Mouse (Mus musculus): Measurements from ENCODE around the gene Tes. TPM values are rescaled to one million over a fixed set of nuclear protein-coding genes. Genes with fewer than 3 reads are reported as not detected.

The Tes gene
- polyA plus RNA-seq (2015; fragmentation: Nextera tagmentation; extraction: Ambion mirVana) = 70.8 and 75.1 TPM in 2 replicates

- Histone ChIP-seq H3K9me3 (replicated peaks; ENCODE audit: low read length) (no peaks in the 10 kb centered on the region), H3K36me3 (ENCODE audit: insufficient read depth, low read length) (no peaks in the 10 kb centered on the region), H3K4me1 (replicated peaks; ENCODE audit: insufficient read depth, low read length) (peaks cover 15% of the 10 kb centered on the region), H3K27me3 (ENCODE audit: insufficient read depth, low read length) (no peaks in the 10 kb centered on the region), H3K27ac (peak within 1 kb of the TSS; percentile 74), H3K9ac (ENCODE audit: low read depth, low read length) (peak within 1 kb of the TSS; percentile 70), H3K4me3 (replicated peaks; ENCODE audit: low read depth, low read length) (peak within 1 kb of the TSS; percentile 82), H3K4me2 (ENCODE audit: low read length) (peak within 1 kb of the TSS; percentile 69)
- no peak for TF ChIP-seq CTCF (IDR thresholded peaks at IDR 0.05; ENCODE audit: low read depth)
- peak; percentile 94 for ATAC-seq (replicated peaks; ENCODE audit: low FRiP score, low read depth)
- DNase-seq (ENCODE audit: low spot score) = peak; percentile 76
- WGBS = under 1% methylated on average over 63 of the region's 63 CpGs
These were observed at the start of gene Tes for GRCm38 (mm10) chr6:17064936-17065790. Gene Tes, plus strand, starts transcription at chr6:17065149.

- whole genome bisulfite sequencing = 44% methylated on average over 7 of the region's 7 CpGs
- H3K4me3 ChIP-seq (replicated peaks; ENCODE audit: low read depth, low read length) = no peak overlapping the region
These were observed 39.1 kb upstream of the Tes start for GRCm38 (mm10) chr6:17025886-17026285.

GRCm38 (mm10) chr6:17027572-17027971 lies 37.4 kb upstream of the Tes start:
- peak; percentile 90 for DNase-seq (ENCODE audit: low spot score)
- no peak for ATAC-seq (replicated peaks; ENCODE audit: low FRiP score, low read depth)
- Histone ChIP-seq H3K9ac (ENCODE audit: low read depth, low read length) (no peak overlapping the region), H3K36me3 (ENCODE audit: insufficient read depth, low read length) (no peaks in the 10 kb centered on the region), H3K4me1 (replicated peaks; ENCODE audit: insufficient read depth, low read length) (no peaks in the 10 kb centered on the region), H3K4me2 (ENCODE audit: low read length) (no peak overlapping the region), H3K27me3 (ENCODE audit: insufficient read depth, low read length) (no peaks in the 10 kb centered on the region), H3K27ac (no peak overlapping the region), H3K9me3 (replicated peaks; ENCODE audit: low read length) (no peaks in the 10 kb centered on the region), H3K4me3 (replicated peaks; ENCODE audit: low read depth, low read length) (no peak overlapping the region)
- peak; percentile 90 for TF ChIP-seq CTCF (IDR thresholded peaks at IDR 0.05; ENCODE audit: low read depth)
- 17% methylated on average over 8 of the region's 8 CpGs for WGBS

More at GRCm38 (mm10) chr6:17025886-17026285, 39.1 kb upstream of the Tes start:
- no peak overlapping the region for H3K4me2 ChIP-seq (ENCODE audit: low read length)
- H3K9ac ChIP-seq (ENCODE audit: low read depth, low read length) = no peak overlapping the region
- no peaks in the 10 kb centered on the region for H3K36me3 ChIP-seq (ENCODE audit: insufficient read depth, low read length)
- H3K27ac ChIP-seq = no peak overlapping the region
- DNase-seq (ENCODE audit: low spot score) (no peak), ATAC-seq (replicated peaks; ENCODE audit: low FRiP score, low read depth) (no peak)
- TF ChIP-seq CTCF (IDR thresholded peaks at IDR 0.05; ENCODE audit: low read depth) = no peak
- no peaks in the 10 kb centered on the region for H3K4me1 ChIP-seq (replicated peaks; ENCODE audit: insufficient read depth, low read length)
- H3K27me3 ChIP-seq (ENCODE audit: insufficient read depth, low read length) = no peaks in the 10 kb centered on the region
- no peaks in the 10 kb centered on the region for H3K9me3 ChIP-seq (replicated peaks; ENCODE audit: low read length)

- H3K4me2 ChIP-seq (ENCODE audit: low read length) = no peak overlapping the region
- H3K4me3 ChIP-seq (replicated peaks; ENCODE audit: low read depth, low read length) = no peak overlapping the region
- no peak for ATAC-seq (replicated peaks; ENCODE audit: low FRiP score, low read depth)
- no peak for TF ChIP-seq CTCF (IDR thresholded peaks at IDR 0.05; ENCODE audit: low read depth)
- no peaks in the 10 kb centered on the region for H3K36me3 ChIP-seq (ENCODE audit: insufficient read depth, low read length)
- no peaks in the 10 kb centered on the region for H3K4me1 ChIP-seq (replicated peaks; ENCODE audit: insufficient read depth, low read length)
- DNase-seq (ENCODE audit: low spot score) = no peak
- 88% methylated on average over 8 of the region's 8 CpGs for WGBS
- no peaks in the 10 kb centered on the region for H3K9me3 ChIP-seq (replicated peaks; ENCODE audit: low read length)
- no peaks in the 10 kb centered on the region for H3K27me3 ChIP-seq (ENCODE audit: insufficient read depth, low read length)
- no peak overlapping the region for H3K9ac ChIP-seq (ENCODE audit: low read depth, low read length)
- no peak overlapping the region for H3K27ac ChIP-seq
These were observed 36.1 kb upstream of the Tes start for GRCm38 (mm10) chr6:17028809-17029208.

- Histone ChIP-seq H3K27ac (peak overlapping the region; percentile 25; the same call in 1 of the 2 replicates), H3K36me3 (ENCODE audit: insufficient read depth, low read length) (no peaks in the 10 kb centered on the region), H3K4me2 (ENCODE audit: low read length) (no peak overlapping the region), H3K4me3 (replicated peaks; ENCODE audit: low read depth, low read length) (no peak overlapping the region), H3K9me3 (replicated peaks; ENCODE audit: low read length) (no peaks in the 10 kb centered on the region), H3K9ac (ENCODE audit: low read depth, low read length) (no peak overlapping the region), H3K27me3 (ENCODE audit: insufficient read depth, low read length) (no peaks in the 10 kb centered on the region), H3K4me1 (replicated peaks; ENCODE audit: insufficient read depth, low read length) (no peaks in the 10 kb centered on the region)
- DNase-seq (ENCODE audit: low spot score) (no peak), ATAC-seq (replicated peaks; ENCODE audit: low FRiP score, low read depth) (no peak)
- no peak for TF ChIP-seq CTCF (IDR thresholded peaks at IDR 0.05; ENCODE audit: low read depth)
- WGBS = 0% methylated on average over 2 of the region's 2 CpGs
These were observed 32.7 kb upstream of the Tes start for GRCm38 (mm10) chr6:17032231-17032728.

GRCm38 (mm10) chr6:17034095-17034494 lies 30.9 kb upstream of the Tes start:
- Histone ChIP-seq H3K9me3 (replicated peaks; ENCODE audit: low read length) (no peaks in the 10 kb centered on the region), H3K4me3 (replicated peaks; ENCODE audit: low read depth, low read length) (no peak overlapping the region), H3K4me2 (ENCODE audit: low read length) (no peak overlapping the region), H3K27ac (no peak overlapping the region), H3K9ac (ENCODE audit: low read depth, low read length) (no peak overlapping the region), H3K36me3 (ENCODE audit: insufficient read depth, low read length) (no peaks in the 10 kb centered on the region), H3K4me1 (replicated peaks; ENCODE audit: insufficient read depth, low read length) (no peaks in the 10 kb centered on the region), H3K27me3 (ENCODE audit: insufficient read depth, low read length) (no peaks in the 10 kb centered on the region)
- 98% methylated on average over 2 of the region's 2 CpGs for WGBS
- no peak for TF ChIP-seq CTCF (IDR thresholded peaks at IDR 0.05; ENCODE audit: low read depth)
- ATAC-seq (replicated peaks; ENCODE audit: low FRiP score, low read depth) (no peak), DNase-seq (ENCODE audit: low spot score) (no peak)

Data from kidney, postnatal 0 days (tissue).